Mouse (Mus musculus) MEL (cell line): ENCODE measurements around the gene Plcb3.

Experiments used
- CTCF ChIP-seq, 3 experiments: IDR thresholded peaks in 2 of 3; conservative IDR thresholded peaks in 1 of 3; 2 replicates each; pipeline ENCODE4 v1.5.1; 2011 to 2012; ENCODE audit warnings: low read length in 3 of 3, low read depth in 2 of 3, mild to moderate bottlenecking in 2 of 3, improper control_type of control experiment in 1 of 3, inconsistent platforms in 1 of 3, mixed read lengths in 1 of 3, moderate library complexity in 1 of 3; ENCODE audit not compliant: control insufficient read depth in 1 of 3, insufficient read depth in 1 of 3, poor library complexity in 1 of 3, severe bottlenecking in 1 of 3
- GATA1 ChIP-seq: IDR thresholded peaks from 2 replicates; pipeline ENCODE4 v1.6.1; 2011; ENCODE audit warnings: low read depth, low read length, improper control_type of control experiment
- KAT2A ChIP-seq: conservative IDR thresholded peaks from 2 replicates; pipeline ENCODE4 v1.6.1; 2012; ENCODE audit warnings: low read depth, low read length, improper control_type of control experiment, inconsistent platforms
- MAFK ChIP-seq: IDR thresholded peaks from 2 replicates; pipeline ENCODE4 v1.6.1; 2011; ENCODE audit warnings: low read depth, mild to moderate bottlenecking, low read length, improper control_type of control experiment, borderline replicate concordance
- MAZ ChIP-seq: IDR thresholded peaks from 2 replicates; pipeline ENCODE4 v1.6.1; 2012; ENCODE audit warnings: low read depth, mild to moderate bottlenecking, inconsistent platforms, low read length, improper control_type of control experiment
- NRF1 ChIP-seq: IDR thresholded peaks from 2 replicates; pipeline ENCODE4 v1.6.1; 2014; ENCODE audit warnings: low read depth, mild to moderate bottlenecking, inconsistent platforms, low read length, improper control_type of control experiment, moderate library complexity; ENCODE audit not compliant: poor library complexity, insufficient read depth, severe bottlenecking
- POLR2AphosphoS2 ChIP-seq: IDR thresholded peaks from 2 replicates; pipeline ENCODE4 v1.6.1; 2011; ENCODE audit warnings: low read length, improper control_type of control experiment
- POLR2AphosphoS5 ChIP-seq: IDR thresholded peaks from 2 replicates; pipeline ENCODE4 v1.6.1; 2012; ENCODE audit warnings: low read depth, borderline replicate concordance, mild to moderate bottlenecking, inconsistent platforms, low read length, moderate library complexity, mixed read lengths
- TCF12 ChIP-seq: IDR thresholded peaks from 2 replicates; pipeline ENCODE4 v1.6.1; 2014; ENCODE audit warnings: low read depth, mild to moderate bottlenecking, inconsistent platforms, low read length, improper control_type of control experiment, moderate library complexity

DNA sequence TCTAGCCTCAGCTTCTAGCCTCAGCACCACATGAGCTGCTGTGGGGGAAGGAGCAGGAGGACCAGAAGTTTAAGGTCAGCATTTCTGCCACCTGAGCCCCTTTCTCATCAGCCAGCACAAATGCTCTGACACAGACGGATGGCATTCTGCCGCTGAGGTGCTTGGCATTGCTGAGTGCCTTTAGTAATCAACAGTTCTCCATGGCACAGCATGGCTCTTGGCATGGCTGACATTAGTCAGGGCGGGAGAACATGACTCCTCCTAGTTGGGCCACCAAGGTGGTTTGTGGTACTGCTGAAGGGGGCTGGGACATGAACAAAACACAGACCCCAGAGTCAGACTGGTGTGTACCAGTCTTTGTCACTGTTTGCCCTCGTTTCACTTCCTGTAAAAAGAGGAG is 28.1 kb downstream of the Plcb3 start:
- no peak for TF ChIP-seq KAT2A
- TF ChIP-seq MAFK = no peak
- no peak for TF ChIP-seq CTCF (IDR thresholded peaks at IDR 0.05 in 2 of 3, conservative IDR thresholded peaks at IDR 0.05 in 1 of 3; ENCODE audit: control insufficient read depth in 1 of 3, insufficient read depth in 1 of 3, low read depth in 2 of 3, low read length in 3 of 3, poor library complexity in 1 of 3, severe bottlenecking in 1 of 3)
- no peak for TF ChIP-seq TCF12
- TF ChIP-seq GATA1 = no peak
- no peak for TF ChIP-seq MAZ
- TF ChIP-seq POLR2AphosphoS2 = no peak
- no peak for TF ChIP-seq POLR2AphosphoS5
- no peak for TF ChIP-seq NRF1
